Mouse (Mus musculus): ENCODE results near the gene Cdc42. TPM values are rescaled to one million over a fixed set of nuclear protein-coding genes. Genes with fewer than 3 reads are reported as not detected.

The Cdc42 gene
- polyA plus RNA-seq, 1 experiment from 2014 or later = 501 TPM

- Histone ChIP-seq H3K36me3 (no peaks in the 10 kb centered on the region), H3K27ac (replicated peaks) (no peak overlapping the region), H3K27me3 (replicated peaks) (no peaks in the 10 kb centered on the region), H3K4me3 (peak overlapping the region; percentile 16), H3K9me3 (no peaks in the 10 kb centered on the region), H3K4me2 (peak overlapping the region; percentile 53), H3K9ac (peak overlapping the region; percentile 33), H3K4me1 (peaks cover 16% of the 10 kb centered on the region)
- no peak for ATAC-seq (ENCODE audit: extremely low read depth, insufficient number of reproducible peaks, low FRiP score, low TSS enrichment)
- WGBS = 29% methylated on average over 15 of the region's 16 CpGs
Observed at GRCm38 (mm10) chr4:137380702-137381605, 23.4 kb upstream of the Cdc42 start.

GRCm38 (mm10) chr4:137379713-137380255 lies 22.3 kb upstream of the Cdc42 start:
- no peak for ATAC-seq (ENCODE audit: extremely low read depth, insufficient number of reproducible peaks, low FRiP score, low TSS enrichment)
- no peaks in the 10 kb centered on the region for H3K27me3 ChIP-seq (replicated peaks)
- no peaks in the 10 kb centered on the region for H3K36me3 ChIP-seq
- no peak overlapping the region for H3K9ac ChIP-seq
- H3K4me1 ChIP-seq = peaks cover 25% of the 10 kb centered on the region
- H3K4me2 ChIP-seq = no peak overlapping the region
- H3K9me3 ChIP-seq = no peaks in the 10 kb centered on the region
- H3K27ac ChIP-seq (replicated peaks) = no peak overlapping the region
- H3K4me3 ChIP-seq = no peak overlapping the region
- 88% methylated on average over 10 of the region's 10 CpGs for WGBS

- 79% methylated on average over 3 of the region's 3 CpGs for WGBS
- Histone ChIP-seq H3K36me3 (no peaks in the 10 kb centered on the region), H3K9ac (no peak overlapping the region)
Observed at GRCm38 (mm10) chr4:137379085-137379484, 21.6 kb upstream of the Cdc42 start.

GRCm38 (mm10) chr4:137377526-137378304 lies 20.2 kb upstream of the Cdc42 start:
- no peak overlapping the region for H3K4me3 ChIP-seq
- no peak overlapping the region for H3K4me2 ChIP-seq
- H3K9ac ChIP-seq = no peak overlapping the region
- H3K9me3 ChIP-seq = no peaks in the 10 kb centered on the region
- no peak overlapping the region for H3K27ac ChIP-seq (replicated peaks)
- no peak for ATAC-seq (ENCODE audit: extremely low read depth, insufficient number of reproducible peaks, low FRiP score, low TSS enrichment)
- H3K36me3 ChIP-seq = no peaks in the 10 kb centered on the region
- peaks cover 30% of the 10 kb centered on the region for H3K4me1 ChIP-seq
- 74% methylated on average over 4 of the region's 4 CpGs for WGBS
- no peaks in the 10 kb centered on the region for H3K27me3 ChIP-seq (replicated peaks)

More at GRCm38 (mm10) chr4:137379085-137379484, 21.6 kb upstream of the Cdc42 start:
- Histone ChIP-seq H3K4me3 (no peak overlapping the region), H3K27me3 (replicated peaks) (no peaks in the 10 kb centered on the region), H3K4me1 (peaks cover 26% of the 10 kb centered on the region), H3K27ac (replicated peaks) (no peak overlapping the region), H3K4me2 (no peak overlapping the region), H3K9me3 (no peaks in the 10 kb centered on the region)
- ATAC-seq (ENCODE audit: extremely low read depth, insufficient number of reproducible peaks, low FRiP score, low TSS enrichment) = no peak

- Histone ChIP-seq H3K36me3 (no peaks in the 10 kb centered on the region), H3K9me3 (no peaks in the 10 kb centered on the region), H3K4me3 (no peak overlapping the region), H3K4me2 (no peak overlapping the region), H3K9ac (no peak overlapping the region), H3K4me1 (peaks cover 36% of the 10 kb centered on the region), H3K27me3 (replicated peaks) (no peaks in the 10 kb centered on the region), H3K27ac (replicated peaks) (no peak overlapping the region)
- ATAC-seq (ENCODE audit: extremely low read depth, insufficient number of reproducible peaks, low FRiP score, low TSS enrichment) = no peak
- 53% methylated on average over 2 of the region's 2 CpGs for WGBS
Observed at GRCm38 (mm10) chr4:137376778-137377177, 19.3 kb upstream of the Cdc42 start.

- H3K4me2 ChIP-seq = peak overlapping the region; percentile 47
- no peak for ATAC-seq (ENCODE audit: extremely low read depth, insufficient number of reproducible peaks, low FRiP score, low TSS enrichment)
- no peaks in the 10 kb centered on the region for H3K27me3 ChIP-seq (replicated peaks)
- 36% methylated on average over 19 of the region's 19 CpGs for WGBS
- H3K4me3 ChIP-seq = no peak overlapping the region
- no peaks in the 10 kb centered on the region for H3K36me3 ChIP-seq
- H3K4me1 ChIP-seq = peaks cover 31% of the 10 kb centered on the region
- peak overlapping the region; percentile 36; the same call in 1 of the 2 replicates for H3K27ac ChIP-seq (replicated peaks)
- no peaks in the 10 kb centered on the region for H3K9me3 ChIP-seq
- H3K9ac ChIP-seq = peak overlapping the region; percentile 54
Observed at GRCm38 (mm10) chr4:137375314-137376278, 18.1 kb upstream of the Cdc42 start.

- Histone ChIP-seq H3K4me2 (no peak overlapping the region), H3K9ac (no peak overlapping the region), H3K9me3 (no peaks in the 10 kb centered on the region), H3K27me3 (replicated peaks) (no peaks in the 10 kb centered on the region), H3K27ac (replicated peaks) (peak overlapping the region; percentile 13; the same call in 1 of the 2 replicates), H3K36me3 (no peaks in the 10 kb centered on the region), H3K4me1 (peaks cover 40% of the 10 kb centered on the region), H3K4me3 (no peak overlapping the region)
- 50% methylated on average over 6 of the region's 6 CpGs for WGBS
- no peak for ATAC-seq (ENCODE audit: extremely low read depth, insufficient number of reproducible peaks, low FRiP score, low TSS enrichment)
Observed at GRCm38 (mm10) chr4:137373711-137374110, 16.2 kb upstream of the Cdc42 start.

GRCm38 (mm10) chr4:137371596-137372523 lies 14.3 kb upstream of the Cdc42 start:
- no peak overlapping the region for H3K4me2 ChIP-seq
- H3K27ac ChIP-seq (replicated peaks) = no peak overlapping the region
- H3K9ac ChIP-seq = no peak overlapping the region
- no peak overlapping the region for H3K4me3 ChIP-seq
- 70% methylated on average over 16 of the region's 16 CpGs for WGBS
- H3K9me3 ChIP-seq = no peaks in the 10 kb centered on the region
- H3K4me1 ChIP-seq = peaks cover 52% of the 10 kb centered on the region
- ATAC-seq (ENCODE audit: extremely low read depth, insufficient number of reproducible peaks, low FRiP score, low TSS enrichment) = no peak
- no peaks in the 10 kb centered on the region for H3K36me3 ChIP-seq
- H3K27me3 ChIP-seq (replicated peaks) = no peaks in the 10 kb centered on the region

GRCm38 (mm10) chr4:137369954-137370750 lies 12.6 kb upstream of the Cdc42 start:
- H3K27me3 ChIP-seq (replicated peaks) = no peaks in the 10 kb centered on the region
- H3K4me1 ChIP-seq = peaks cover 38% of the 10 kb centered on the region
- H3K27ac ChIP-seq (replicated peaks) = peak overlapping the region; percentile 60
- no peak for ATAC-seq (ENCODE audit: extremely low read depth, insufficient number of reproducible peaks, low FRiP score, low TSS enrichment)
- WGBS = 13% methylated on average over 28 of the region's 29 CpGs
- peak overlapping the region; percentile 51 for H3K4me3 ChIP-seq
- H3K36me3 ChIP-seq = no peaks in the 10 kb centered on the region
- no peaks in the 10 kb centered on the region for H3K9me3 ChIP-seq
- peak overlapping the region; percentile 78 for H3K4me2 ChIP-seq
- peak overlapping the region; percentile 79 for H3K9ac ChIP-seq

Data from heart, embryonic 13.5 days (tissue).